Mouse (Mus musculus): ENCODE results near the gene Tmod3.
"Not testable (repeated sequence)": the region's sequence is repeated elsewhere in the genome, so short reads cannot be mapped to it uniquely, and the experiment has no call there.

The Tmod3 gene

DNA sequence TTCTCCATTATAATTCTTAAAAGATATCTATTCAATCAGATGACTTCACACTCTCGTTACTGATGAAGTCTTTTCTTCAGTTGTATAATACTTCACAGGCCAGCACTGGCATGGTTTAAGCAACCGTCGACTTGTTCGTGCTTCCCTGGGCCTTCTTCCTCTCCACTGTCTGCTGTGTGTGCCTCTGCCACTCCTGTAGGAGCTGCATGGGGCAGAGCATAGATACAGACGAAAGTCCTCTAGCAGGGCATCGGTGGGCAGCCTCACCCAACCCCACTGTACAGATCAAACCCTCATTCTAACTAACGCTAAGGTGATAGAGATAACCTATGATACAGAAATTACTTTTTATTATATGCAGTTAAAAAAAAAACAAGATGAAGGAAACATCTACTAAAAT, 60.9 kb downstream of the Tmod3 start:
- no peak for DNase-seq (ENCODE audit: inconsistent ontology term)

DNA sequence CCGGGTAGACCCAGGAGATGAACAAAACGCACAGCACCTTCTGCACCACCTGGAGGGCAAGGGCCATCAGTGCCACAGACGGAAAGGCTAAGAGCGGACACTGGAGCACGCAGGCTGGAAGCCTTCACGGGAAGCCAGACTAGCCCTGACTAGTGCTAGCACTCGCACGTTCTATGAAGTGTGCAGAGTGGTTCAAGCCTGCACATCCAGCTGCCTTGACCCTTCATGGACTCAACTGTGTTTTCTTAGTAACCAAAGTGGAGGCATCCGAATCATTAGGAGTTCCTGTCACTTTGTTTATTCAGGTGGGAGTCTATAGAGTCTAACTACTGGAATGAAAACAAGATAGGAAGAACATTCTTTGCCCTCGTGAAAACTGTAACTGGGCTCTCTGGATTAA, 63.5 kb downstream of the Tmod3 start:
- no peak for DNase-seq (ENCODE audit: inconsistent ontology term)

DNA sequence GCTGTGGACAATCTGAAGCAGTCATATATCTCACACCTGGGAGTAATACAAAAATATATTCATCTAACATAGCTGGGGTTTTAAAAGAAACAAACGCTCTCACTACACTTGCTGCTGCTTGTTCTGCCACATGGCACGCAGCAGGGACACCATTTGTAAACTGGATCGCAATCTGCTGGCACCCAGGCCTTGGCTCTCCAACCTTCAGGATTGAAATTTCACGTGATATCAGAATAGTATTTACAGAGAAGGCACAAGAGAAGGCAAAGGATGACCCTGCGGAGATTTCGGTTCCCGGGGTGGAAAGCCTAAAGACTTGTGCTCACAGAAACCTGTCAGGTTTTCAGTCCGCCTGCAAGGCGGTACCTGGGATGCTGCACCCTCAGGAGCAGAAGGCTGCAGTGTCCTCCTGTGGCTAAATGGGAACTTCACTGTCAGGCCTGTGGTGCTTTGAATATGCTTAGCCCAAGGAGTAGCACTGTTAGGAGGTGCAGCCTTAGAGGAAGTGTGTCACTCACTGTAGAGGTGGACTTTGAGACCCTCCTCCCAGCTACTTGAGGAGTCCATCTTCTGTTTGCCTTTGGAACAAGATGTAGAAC, 65.0 kb downstream of the Tmod3 start:
- DNase-seq (ENCODE audit: inconsistent ontology term): no peak

DNA sequence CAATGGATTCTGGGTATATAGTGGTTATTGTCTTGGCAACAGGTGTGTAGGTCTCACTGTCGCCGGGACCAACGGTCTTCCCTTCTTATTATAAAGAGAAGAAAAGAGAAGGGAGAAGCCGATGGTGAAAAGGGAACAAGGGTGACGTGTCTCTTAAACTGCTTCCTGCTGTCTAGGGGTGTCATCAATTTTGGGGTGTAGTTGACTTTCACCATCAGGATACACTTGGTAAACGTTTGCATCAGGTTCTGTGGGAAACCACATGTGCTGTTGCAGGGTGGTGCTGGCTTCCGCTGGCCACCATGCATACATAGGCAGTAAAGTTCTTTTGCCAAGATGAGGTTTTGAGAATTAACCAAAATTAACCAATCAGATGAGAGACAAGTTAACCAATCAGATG, 71.2 kb downstream of the Tmod3 start:
- DNase-seq (ENCODE audit: inconsistent ontology term): not testable (repeated sequence)

DNA sequence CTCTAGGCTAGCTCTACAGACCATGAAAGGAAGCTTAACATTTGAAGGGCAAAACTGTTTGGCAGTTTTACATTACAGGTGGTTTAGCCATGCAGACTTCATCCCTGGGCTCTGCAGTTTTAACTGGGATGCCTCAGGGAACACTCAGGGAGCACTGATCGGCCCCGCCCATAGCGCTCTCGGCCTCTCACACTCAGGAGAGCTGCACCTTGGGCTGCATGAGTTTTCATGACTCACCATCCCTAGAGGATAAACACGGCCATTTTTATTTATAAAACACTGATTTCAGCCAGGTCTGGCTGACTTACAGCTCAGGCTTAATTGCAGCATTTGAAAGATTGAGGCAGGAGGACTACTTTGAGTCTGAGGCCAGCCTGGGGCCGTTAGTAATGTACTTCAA, 74.2 kb downstream of the Tmod3 start:
- DNase-seq (ENCODE audit: inconsistent ontology term): no peak

DNA sequence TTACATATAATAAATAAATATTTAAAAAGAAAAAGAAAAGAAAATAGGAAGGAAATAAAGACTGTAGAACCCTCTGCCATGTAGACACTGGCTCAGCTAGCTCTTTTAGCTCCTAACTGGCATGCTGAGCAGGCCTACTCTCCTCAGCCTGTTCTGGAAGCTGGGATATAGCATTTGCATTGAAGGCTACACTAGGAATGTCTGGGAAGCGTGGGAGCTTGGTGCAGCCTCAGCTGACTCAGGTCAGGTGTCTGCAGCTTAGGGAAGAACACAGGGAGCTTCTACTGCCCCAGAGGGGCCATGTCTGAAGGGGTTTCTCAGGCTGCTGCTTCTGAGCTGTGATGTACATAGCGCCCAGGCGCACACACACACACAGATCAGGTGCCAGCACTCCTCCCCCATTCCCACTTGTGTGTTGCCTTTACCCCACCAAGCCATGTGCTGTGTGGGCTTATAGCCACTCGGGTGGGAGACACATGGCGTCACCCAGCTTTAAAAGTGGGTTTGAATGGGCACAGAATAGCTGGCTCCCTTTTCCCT, 78.9 kb downstream of the Tmod3 start:
- no peak for DNase-seq (ENCODE audit: inconsistent ontology term)

DNA sequence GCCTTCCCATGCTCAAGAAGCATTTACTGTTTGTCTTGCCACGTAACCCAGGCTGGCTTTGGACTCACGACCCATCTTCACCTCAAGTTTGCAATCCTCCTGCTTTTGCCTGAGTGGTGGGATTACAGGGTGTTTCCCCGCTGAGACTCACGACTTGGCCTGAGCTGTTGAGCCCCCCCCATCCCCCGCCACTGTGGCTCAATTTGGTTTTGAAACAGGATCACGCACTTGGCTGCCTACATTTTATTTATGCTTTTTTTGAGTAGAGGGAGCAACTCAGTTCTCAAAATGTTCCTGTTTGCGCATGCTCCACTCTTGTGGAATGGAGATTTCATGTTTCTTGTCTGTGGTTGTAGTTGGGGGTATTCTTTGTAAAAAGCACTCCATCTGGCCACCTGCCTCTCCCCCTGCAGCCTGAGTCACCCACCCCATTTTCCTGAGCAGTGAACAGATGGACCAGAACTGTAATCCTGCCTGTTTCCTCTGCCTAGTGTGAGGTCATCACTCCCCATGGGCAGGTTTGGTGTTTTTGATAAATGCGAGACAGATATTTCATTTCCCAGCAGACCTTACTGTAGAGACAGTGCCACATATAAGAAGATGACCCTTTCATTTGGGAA, 80.2 kb downstream of the Tmod3 start:
- DNase-seq (ENCODE audit: inconsistent ontology term): no peak

DNA sequence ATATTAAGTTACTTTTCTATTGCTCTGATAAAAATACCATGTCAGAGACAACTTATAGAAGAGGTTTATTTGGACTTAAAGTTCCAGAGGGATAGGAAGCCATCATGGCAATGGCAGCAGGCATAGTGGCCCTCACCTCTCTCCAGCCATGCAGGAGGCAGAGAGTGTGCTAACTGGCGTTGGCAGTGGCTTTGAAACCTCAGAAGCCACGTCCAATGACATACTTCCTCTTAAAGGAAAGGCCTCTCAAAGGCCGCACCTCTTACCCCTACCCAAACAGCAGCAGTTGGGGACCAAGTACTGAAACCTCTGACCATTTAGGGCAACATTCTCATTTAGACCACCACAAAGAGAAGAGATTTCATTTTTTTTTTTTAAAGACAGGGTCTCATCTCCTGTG, 82.2 kb downstream of the Tmod3 start:
- DNase-seq (ENCODE audit: inconsistent ontology term): no peak

DNA sequence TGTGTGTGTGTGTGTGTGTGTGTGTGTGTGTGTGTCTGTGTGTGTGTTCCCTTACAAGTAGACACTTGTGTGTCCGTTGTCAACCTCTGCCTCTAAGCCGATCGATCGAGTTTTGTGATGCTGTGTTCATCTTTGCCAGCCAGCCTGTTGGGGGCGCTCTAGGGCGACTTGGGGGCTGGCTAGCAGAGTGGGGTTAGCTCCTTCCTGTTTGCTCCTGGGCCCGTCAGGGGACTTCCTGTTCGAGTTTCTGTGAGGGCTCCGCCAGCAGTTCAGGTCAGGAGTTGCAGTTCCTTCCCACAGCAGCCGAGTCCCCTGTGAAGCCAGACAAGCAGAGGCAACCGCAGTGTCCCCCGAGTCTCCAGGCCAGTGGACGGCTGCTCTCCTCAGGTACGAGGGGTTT, 91.2 kb downstream of the Tmod3 start:
- no peak for DNase-seq (ENCODE audit: inconsistent ontology term)

DNA sequence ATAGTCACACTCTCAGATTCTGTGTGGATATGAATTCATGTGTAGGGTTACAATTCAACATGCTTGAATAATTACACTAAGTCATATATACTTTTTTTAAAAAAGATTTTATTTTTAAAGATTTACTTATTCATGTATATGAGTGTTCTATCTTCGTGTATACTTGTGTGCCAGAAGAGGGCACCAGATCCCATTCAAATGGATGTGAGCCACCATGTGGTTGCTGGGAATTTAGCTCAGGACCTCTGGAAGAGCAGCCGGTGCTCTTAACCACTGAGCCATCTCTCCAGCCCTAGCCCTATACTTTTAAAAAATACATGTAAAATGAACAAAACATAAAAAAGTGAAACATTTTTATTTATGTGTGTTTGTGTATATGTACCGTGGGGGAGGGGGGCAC, 91.9 kb downstream of the Tmod3 start:
- no peak for DNase-seq (ENCODE audit: inconsistent ontology term)

DNA sequence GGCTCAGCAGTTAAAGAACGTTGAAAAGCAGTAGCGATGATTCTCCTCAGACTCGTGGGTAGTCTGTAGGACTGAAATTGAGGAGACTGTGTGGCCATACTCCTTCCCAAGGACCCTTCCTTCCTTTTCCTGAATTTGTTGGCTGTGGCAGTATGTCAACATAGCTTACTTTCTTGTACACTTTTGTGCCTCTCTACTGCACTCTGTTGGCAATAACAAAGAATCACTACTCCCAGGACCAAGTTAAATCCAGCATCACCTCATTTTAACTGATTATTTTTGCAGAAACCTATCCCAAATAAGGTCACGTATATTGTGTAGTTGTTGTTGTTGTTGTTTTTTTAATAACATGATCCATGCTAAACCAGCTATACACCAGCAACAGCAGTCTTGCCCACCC, 92.8 kb downstream of the Tmod3 start:
- no peak for DNase-seq (ENCODE audit: inconsistent ontology term)

GRCm38 (mm10) chr9:75465856-75466255, 93.6 kb downstream of the Tmod3 start:
- DNase-seq (ENCODE audit: inconsistent ontology term): no peak

GRCm38 (mm10) chr9:75463050-75463660, 96.3 kb downstream of the Tmod3 start:
- DNase-seq (ENCODE audit: inconsistent ontology term): no peak

DNA sequence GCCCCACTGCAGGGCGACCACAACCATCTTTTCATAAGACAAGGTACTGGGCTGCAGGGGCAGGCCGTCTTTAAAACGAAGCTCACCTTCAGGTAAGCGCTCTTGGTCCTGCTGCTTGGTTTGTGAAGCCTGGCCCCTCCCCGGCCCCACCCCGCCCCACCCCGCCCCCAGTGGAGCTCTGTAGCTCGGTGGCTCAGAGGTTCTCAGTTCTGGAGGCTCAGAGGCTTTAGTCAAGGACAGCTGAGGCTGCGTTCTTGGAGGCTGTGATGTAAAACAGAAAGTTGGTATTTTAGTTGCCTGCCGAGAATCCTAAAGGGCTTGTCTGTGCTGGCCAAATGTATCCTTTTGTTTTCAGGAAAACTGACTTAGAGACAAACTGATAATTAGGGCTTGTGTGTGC, 103.8 kb downstream of the Tmod3 start:
- DNase-seq (ENCODE audit: inconsistent ontology term): no peak

DNA sequence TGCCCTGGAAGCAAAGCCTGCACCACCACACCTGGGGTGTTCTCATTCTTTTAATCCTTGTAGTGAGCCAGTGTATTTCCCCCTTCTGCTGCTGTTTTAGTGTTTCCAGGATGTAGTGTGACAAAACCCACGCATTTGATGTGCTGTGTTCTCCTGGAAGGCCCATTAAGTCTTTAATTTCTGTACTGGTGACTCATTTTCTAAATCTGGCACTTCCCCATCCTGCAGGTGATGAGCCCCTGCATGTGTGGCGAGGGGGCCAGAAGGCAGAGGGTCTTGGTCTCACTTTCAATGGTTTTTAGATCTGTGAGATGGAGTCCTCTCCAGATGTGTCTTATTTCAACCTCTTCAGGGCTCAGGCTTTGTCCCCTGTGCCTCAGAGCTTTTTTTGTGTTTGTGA, 105.5 kb downstream of the Tmod3 start:
- no peak for DNase-seq (ENCODE audit: inconsistent ontology term)

DNA sequence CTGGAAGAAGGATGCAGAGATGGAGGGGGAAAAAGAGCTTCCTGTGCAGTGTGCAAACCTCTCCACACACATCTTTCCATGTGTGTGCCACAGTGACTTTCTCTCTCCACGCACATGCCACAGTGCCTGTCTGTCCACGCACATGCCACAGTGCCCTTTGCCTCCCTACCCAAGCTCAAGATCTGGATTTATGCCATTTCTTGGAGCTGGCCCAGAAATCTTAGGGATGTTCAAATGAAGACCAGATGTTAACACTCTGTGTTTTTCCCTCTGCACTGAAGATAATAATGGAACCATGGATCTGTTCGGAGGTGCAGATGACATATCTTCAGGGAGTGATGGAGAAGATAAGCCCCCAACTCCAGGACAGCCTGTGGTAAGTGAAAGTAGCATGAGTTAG, 111.4 kb downstream of the Tmod3 start:
- DNase-seq (ENCODE audit: inconsistent ontology term): no peak

Measured in Muller cell, postnatal 12 days (primary cell).